Mouse (Mus musculus) bone marrow, adult 2 months (tissue): Measurements from ENCODE around the gene Pth1r. TPM values are rescaled to one million over a fixed set of nuclear protein-coding genes. Genes with fewer than 3 reads are reported as not detected.

Source experiments
- H3K27ac ChIP-seq: fragments of 200-500 bp; 2 replicates; pipeline ENCODE4 v1.5.1; 2012; ENCODE audit warnings: low read depth, mild to moderate bottlenecking, control low read depth, inconsistent platforms, low read length; ENCODE audit not compliant: control insufficient read depth, poor library complexity, insufficient read depth
- H3K4me1 ChIP-seq: fragments of 200-500 bp; 2 replicates; pipeline ENCODE4 v1.6.1; 2011; ENCODE audit warnings: low read length; ENCODE audit not compliant: control insufficient read depth, insufficient read depth
- H3K4me3 ChIP-seq: fragments of 200-500 bp; replicated peaks from 2 replicates; pipeline ENCODE3; 2011; ENCODE audit warnings: mild to moderate bottlenecking, low read depth, low read length, control low read depth; ENCODE audit not compliant: control insufficient read depth
- CTCF ChIP-seq: fragments of 200-500 bp; IDR thresholded peaks from 2 replicates; pipeline ENCODE4 v1.5.1; 2011; ENCODE audit warnings: low read length, control low read depth; ENCODE audit not compliant: control insufficient read depth, insufficient read depth
- POLR2A ChIP-seq: fragments of 200-500 bp; IDR thresholded peaks from 2 replicates; pipeline ENCODE4 v1.6.1; 2011; ENCODE audit warnings: low read depth, mild to moderate bottlenecking, control low read depth, low read length, borderline replicate concordance; ENCODE audit not compliant: control insufficient read depth
- WGBS: fragments of 180-500 bp; shearing (Covaris S2); methylation state at CpG from one replicate; pipeline ENCODE4 v1.1.7; 2018; 5-methylcytosine and 5-hydroxymethylcytosine counted together
- polyA plus RNA-seq: library from polyadenylated mRNA; stranded (reverse); fragments of >200 nt; gene quantifications from 2 replicates; pipeline ENCODE4 v1.2.4, GENCODE M21; 2011; ENCODE audit warnings: low replicate concordance; ENCODE audit not compliant: missing spikeins, insufficient read depth, insufficient read length

The Pth1r gene
- polyA plus RNA-seq, 1 experiment, result 9.1 TPM

GRCm38 (mm10) chr9:110743456-110744323, 3.3 kb downstream of the Pth1r start:
- WGBS, result 13% methylated on average over 60 of the region's 63 CpGs

GRCm38 (mm10) chr9:110742951-110743455, 3.9 kb downstream of the Pth1r start:
- TF ChIP-seq POLR2A (0 out of 2 replicates have a peak, but pooled peaks have one; percentile 9), CTCF (no peak)
- Histone ChIP-seq H3K4me1 (no peaks in the 10 kb centered on the region), H3K27ac (no peak overlapping the region), H3K4me3 (peak overlapping the region; percentile 16)
- 2% methylated on average over 49 of the region's 49 CpGs for WGBS

More at GRCm38 (mm10) chr9:110743456-110744323, 3.3 kb downstream of the Pth1r start:
- no peak overlapping the region for H3K27ac ChIP-seq
- H3K4me1 ChIP-seq, result no peaks in the 10 kb centered on the region
- no peak overlapping the region for H3K4me3 ChIP-seq
- TF ChIP-seq CTCF, result no peak
- TF ChIP-seq POLR2A, result no peak

GRCm38 (mm10) chr9:110742295-110742950, 4.5 kb downstream of the Pth1r start:
- Histone ChIP-seq H3K27ac (no peak overlapping the region; the same call in 1 of the 2 replicates), H3K4me1 (no peaks in the 10 kb centered on the region), H3K4me3 (no peak overlapping the region)
- WGBS, result under 1% methylated on average over 64 of the region's 71 CpGs
- no peak for TF ChIP-seq CTCF
- no peak for TF ChIP-seq POLR2A

GRCm38 (mm10) chr9:110741711-110742294, 5.1 kb downstream of the Pth1r start, which contains the start of gene Myl3:
Gene Myl3 (plus strand): TSS chr9:110741861.
- WGBS, result 13% methylated on average over 17 of the region's 17 CpGs
- TF ChIP-seq CTCF (no peak), POLR2A (no peak)
- Histone ChIP-seq H3K27ac (no peak within 1 kb of the TSS; the same call in 1 of the 2 replicates), H3K4me1 (no peaks in the 10 kb centered on the region), H3K4me3 (no peak within 1 kb of the TSS)

GRCm38 (mm10) chr9:110739961-110740360, 7.0 kb downstream of the Pth1r start:
- Histone ChIP-seq H3K27ac (no peak overlapping the region), H3K4me1 (no peaks in the 10 kb centered on the region), H3K4me3 (no peak overlapping the region)
- TF ChIP-seq POLR2A (no peak), CTCF (no peak)
- 71% methylated on average over 7 of the region's 7 CpGs for WGBS

GRCm38 (mm10) chr9:110738054-110738453, 8.9 kb downstream of the Pth1r start:
- H3K27ac ChIP-seq, result no peak overlapping the region
- WGBS, result 27% methylated on average over 1 of the region's 1 CpGs
- H3K4me1 ChIP-seq, result peaks cover 7% of the 10 kb centered on the region
- H3K4me3 ChIP-seq, result no peak overlapping the region
- no peak for TF ChIP-seq CTCF
- TF ChIP-seq POLR2A, result no peak

- TF ChIP-seq POLR2A (no peak), CTCF (no peak)
- Histone ChIP-seq H3K4me3 (no peak overlapping the region), H3K27ac (no peak overlapping the region), H3K4me1 (peaks cover 7% of the 10 kb centered on the region)
- WGBS, result 73% methylated on average over 9 of the region's 9 CpGs
Measured at GRCm38 (mm10) chr9:110736362-110736761, 10.6 kb downstream of the Pth1r start.

- H3K4me1 ChIP-seq, result peaks cover 7% of the 10 kb centered on the region
- TF ChIP-seq CTCF (no peak), POLR2A (no peak)
- WGBS, result 58% methylated on average over 7 of the region's 7 CpGs
- peak overlapping the region; percentile 50 for H3K27ac ChIP-seq
- H3K4me3 ChIP-seq, result no peak overlapping the region
Measured at GRCm38 (mm10) chr9:110734154-110734553, 12.8 kb downstream of the Pth1r start.
